Mouse (Mus musculus): ENCODE results near the gene R3hdml. TPM values are rescaled to one million over a fixed set of nuclear protein-coding genes. Genes with fewer than 3 reads are reported as not detected.
A peak's percentile ranks its signal among the peaks of the same experiment; 100 is the strongest.

R3hdml gene
- polyA plus RNA-seq, 1 experiment from 2014 or later, result 0.96 TPM

DNA sequence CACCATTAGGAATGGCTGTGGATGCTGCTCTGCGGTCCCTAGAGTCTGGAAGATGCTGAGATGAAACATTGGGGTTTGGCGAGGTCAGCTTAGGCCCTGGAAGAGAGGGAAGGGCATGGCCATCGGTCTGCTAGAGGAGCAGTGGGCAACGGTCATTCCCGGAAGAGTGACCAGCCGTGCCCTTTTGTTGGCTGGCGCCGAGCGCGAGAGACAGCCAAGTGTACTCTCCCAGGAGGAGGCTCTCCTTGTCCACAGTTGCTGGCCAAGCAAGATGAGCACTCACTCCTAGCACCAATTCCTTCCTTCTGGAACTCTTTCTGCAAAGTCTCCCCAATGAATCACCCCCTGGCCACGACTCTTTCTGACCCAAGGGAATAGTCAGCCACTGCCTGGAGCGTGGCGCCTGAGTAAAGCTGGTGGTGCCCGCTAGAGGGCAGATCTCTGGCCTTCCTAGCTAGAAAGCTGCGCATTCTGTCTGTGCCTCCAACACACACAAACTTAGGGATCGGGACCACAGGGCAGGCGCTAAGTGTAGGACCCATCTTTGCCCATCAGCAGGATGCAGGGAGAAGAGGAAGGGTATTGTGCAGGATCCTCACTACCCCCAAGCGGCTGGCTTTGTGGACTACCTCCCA is 11.8 kb upstream of the R3hdml start:
- no peak for ATAC-seq (ENCODE audit: low FRiP score, low read depth)
- Histone ChIP-seq H3K36me3 (no peaks in the 10 kb centered on the region), H3K4me1 (replicated peaks) (peaks cover 9% of the 10 kb centered on the region), H3K4me2 (no peak overlapping the region), H3K27me3 (peaks cover 3% of the 10 kb centered on the region; the same call in 1 of the 2 replicates), H3K4me3 (no peak overlapping the region), H3K9me3 (no peaks in the 10 kb centered on the region), H3K9ac (no peak overlapping the region), H3K27ac (replicated peaks) (no peak overlapping the region)
- WGBS, result 53% methylated on average over 18 of the region's 18 CpGs

DNA sequence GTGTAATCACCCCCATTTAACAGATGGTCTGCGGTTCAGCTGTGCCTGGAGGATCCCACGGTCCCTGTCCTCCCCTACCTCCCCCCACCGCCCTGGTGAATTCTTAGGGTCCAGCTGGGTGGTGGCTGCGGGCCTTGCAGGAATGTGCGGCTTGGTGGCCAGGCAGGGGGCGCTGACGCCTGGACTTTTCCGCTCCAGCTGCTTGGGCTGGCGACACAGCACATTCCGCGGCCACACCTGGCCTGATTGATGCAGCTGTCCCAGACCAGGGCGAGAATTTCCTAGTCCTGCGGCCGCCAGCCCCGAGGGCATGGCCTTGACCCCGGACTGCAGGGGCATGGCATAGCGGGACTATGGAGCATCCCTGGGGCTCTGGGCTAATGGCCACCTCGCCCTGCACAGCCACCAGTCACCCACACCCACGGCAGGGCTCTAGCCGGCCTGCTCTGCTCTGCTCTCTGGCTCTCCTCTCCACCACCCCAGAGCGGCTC is 10.5 kb upstream of the R3hdml start:
- H3K27me3 ChIP-seq, result peaks cover 3% of the 10 kb centered on the region; the same call in 1 of the 2 replicates
- WGBS, result 3% methylated on average over 21 of the region's 21 CpGs
- ATAC-seq (ENCODE audit: low FRiP score, low read depth), result peak; percentile 51; the same call in 1 of the 2 replicates

DNA sequence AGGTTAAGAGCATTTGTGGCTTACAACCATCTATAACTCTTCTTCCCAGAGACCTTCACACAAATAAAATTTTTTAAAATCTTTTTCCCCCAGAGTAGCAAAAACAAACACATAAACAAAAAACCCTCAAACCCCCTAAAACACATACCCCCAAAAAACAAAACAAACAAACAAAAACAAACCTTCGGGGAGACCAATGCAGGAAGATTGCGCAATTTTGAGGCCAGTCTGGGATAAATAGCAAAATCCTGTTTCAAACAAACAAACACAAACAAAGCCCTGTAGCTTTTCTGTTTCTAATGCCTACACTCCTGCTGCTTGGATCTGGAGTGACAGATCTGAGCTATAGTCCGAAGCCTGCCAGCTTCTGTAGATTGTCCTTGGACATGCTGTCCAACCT is 4.8 kb upstream of the R3hdml start:
- H3K27ac ChIP-seq (replicated peaks), result no peak overlapping the region
- H3K4me2 ChIP-seq, result no peak overlapping the region
- ATAC-seq (ENCODE audit: low FRiP score, low read depth), result no peak
- H3K4me1 ChIP-seq (replicated peaks), result no peaks in the 10 kb centered on the region
- no peaks in the 10 kb centered on the region for H3K27me3 ChIP-seq
- no peak overlapping the region for H3K4me3 ChIP-seq
- H3K9ac ChIP-seq, result no peak overlapping the region
- H3K36me3 ChIP-seq, result no peaks in the 10 kb centered on the region
- WGBS, result 90% methylated on average over 3 of the region's 3 CpGs
- H3K9me3 ChIP-seq, result no peaks in the 10 kb centered on the region

More for the DNA sequence above, 10.5 kb upstream of the R3hdml start:
- peaks cover 9% of the 10 kb centered on the region for H3K4me1 ChIP-seq (replicated peaks)
- H3K4me3 ChIP-seq, result peak overlapping the region; percentile 21
- no peaks in the 10 kb centered on the region for H3K9me3 ChIP-seq
- peak overlapping the region; percentile 56 for H3K4me2 ChIP-seq
- H3K9ac ChIP-seq, result peak overlapping the region; percentile 42
- H3K27ac ChIP-seq (replicated peaks), result no peak overlapping the region
- H3K36me3 ChIP-seq, result no peaks in the 10 kb centered on the region

DNA sequence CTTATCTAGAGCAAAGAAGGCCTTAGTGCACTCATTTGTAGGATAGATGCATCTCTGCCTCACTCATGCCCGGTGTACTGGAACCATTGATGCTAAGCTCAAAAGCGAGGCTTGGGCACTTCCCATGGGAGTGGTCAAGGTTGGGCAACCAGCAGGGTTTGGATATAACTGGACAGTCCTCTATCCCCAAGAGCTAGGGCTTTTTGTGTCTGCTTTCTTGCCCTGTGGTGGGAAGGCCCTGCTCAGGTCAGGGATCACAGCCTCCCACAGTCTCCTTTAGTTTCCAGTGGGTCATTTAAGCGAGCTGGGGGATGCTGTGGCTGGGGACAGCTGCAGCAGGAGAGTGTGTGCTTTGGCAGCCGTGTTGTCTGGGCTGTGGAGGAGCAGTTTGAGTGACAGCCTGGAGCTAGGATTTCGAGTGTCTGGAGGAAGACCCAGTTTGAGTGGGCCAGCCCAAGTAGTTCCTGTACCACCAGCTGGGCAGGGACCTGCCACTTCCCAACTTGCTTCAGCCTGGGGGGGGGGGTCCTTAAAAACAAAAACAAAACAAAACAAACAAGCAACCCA is 2.3 kb upstream of the R3hdml start:
- H3K27ac ChIP-seq (replicated peaks), result no peak overlapping the region
- ATAC-seq (ENCODE audit: low FRiP score, low read depth), result no peak
- WGBS, result 54% methylated on average over 5 of the region's 5 CpGs
- peaks cover 5% of the 10 kb centered on the region; the same call in 1 of the 2 replicates for H3K4me1 ChIP-seq (replicated peaks)
- H3K4me3 ChIP-seq, result no peak overlapping the region
- H3K4me2 ChIP-seq, result no peak overlapping the region
- no peaks in the 10 kb centered on the region for H3K9me3 ChIP-seq
- H3K9ac ChIP-seq, result no peak overlapping the region
- H3K36me3 ChIP-seq, result no peaks in the 10 kb centered on the region
- no peaks in the 10 kb centered on the region for H3K27me3 ChIP-seq

DNA sequence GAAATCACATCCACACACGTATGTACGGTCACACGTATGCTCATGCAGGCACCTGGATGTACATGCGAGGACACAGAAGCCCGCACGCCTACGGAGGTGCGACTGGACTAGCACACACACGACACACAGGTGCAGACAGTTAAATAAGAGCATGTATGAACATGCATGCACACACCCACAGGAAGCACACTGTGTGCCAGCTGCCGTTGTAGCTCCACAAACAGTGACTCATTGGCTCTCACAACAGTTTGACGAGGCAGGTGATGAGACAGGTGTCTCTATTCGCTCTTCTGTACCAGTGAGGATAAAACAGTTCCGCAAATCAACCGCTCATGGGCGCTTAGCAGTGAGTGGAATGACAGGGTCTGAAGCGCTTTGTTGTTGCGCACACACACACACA is 1.5 kb upstream of the R3hdml start:
- Histone ChIP-seq H3K4me1 (replicated peaks) (peaks cover 5% of the 10 kb centered on the region; the same call in 1 of the 2 replicates), H3K4me3 (no peak overlapping the region), H3K27ac (replicated peaks) (no peak overlapping the region), H3K9me3 (no peaks in the 10 kb centered on the region), H3K27me3 (no peaks in the 10 kb centered on the region), H3K9ac (no peak overlapping the region), H3K36me3 (no peaks in the 10 kb centered on the region), H3K4me2 (no peak overlapping the region)
- 92% methylated on average over 17 of the region's 17 CpGs for WGBS
- ATAC-seq (ENCODE audit: low FRiP score, low read depth), result no peak

DNA sequence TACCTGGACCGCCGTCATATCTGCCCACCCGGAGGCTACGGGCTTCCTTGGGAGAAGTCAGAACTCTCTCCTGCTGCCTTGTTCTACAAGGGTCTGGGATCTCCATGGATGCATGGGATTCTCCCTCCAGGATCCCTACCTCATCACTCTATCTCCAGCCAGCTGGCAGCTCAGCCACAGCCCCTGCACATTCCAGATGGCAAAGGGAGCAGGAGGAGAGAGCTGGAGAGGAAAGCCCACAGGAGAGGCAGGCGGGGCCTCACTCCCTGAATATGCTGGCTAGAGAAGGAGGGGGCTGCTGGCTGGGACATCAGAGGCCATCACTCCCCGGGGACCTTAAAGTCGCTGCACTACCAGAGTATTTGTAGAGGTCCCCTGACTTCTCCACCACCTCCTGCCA is 767 bp upstream of the R3hdml start:
- ATAC-seq (ENCODE audit: low FRiP score, low read depth), result no peak
- H3K4me1 ChIP-seq (replicated peaks), result peaks cover 5% of the 10 kb centered on the region; the same call in 1 of the 2 replicates
- H3K4me3 ChIP-seq, result no peak overlapping the region
- no peaks in the 10 kb centered on the region for H3K36me3 ChIP-seq
- no peak overlapping the region for H3K9ac ChIP-seq
- H3K27ac ChIP-seq (replicated peaks), result no peak overlapping the region
- H3K9me3 ChIP-seq, result no peaks in the 10 kb centered on the region
- 57% methylated on average over 7 of the region's 7 CpGs for WGBS
- no peak overlapping the region for H3K4me2 ChIP-seq
- H3K27me3 ChIP-seq, result no peaks in the 10 kb centered on the region

DNA sequence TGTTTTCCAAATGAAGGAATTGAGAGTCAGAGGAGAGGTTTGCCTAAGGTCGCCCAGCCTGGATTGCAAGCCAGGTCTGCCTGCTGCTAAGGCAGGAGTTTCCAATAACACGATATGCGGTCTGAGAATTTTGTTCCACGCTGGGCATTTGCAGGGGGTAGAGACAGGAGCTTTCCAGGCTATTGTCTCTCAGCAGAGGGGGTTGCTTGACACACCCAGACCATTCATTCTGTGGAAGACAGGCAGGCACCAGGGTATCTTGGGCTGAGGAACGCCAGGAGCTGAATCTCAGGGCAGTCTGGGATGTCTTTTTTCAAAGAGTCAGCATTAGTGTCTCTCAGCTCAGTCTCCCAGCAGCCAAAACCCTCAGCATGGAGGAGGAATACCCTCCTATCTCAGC is 913 bp downstream of the R3hdml start:
- H3K27ac ChIP-seq (replicated peaks), result no peak overlapping the region
- peaks cover 5% of the 10 kb centered on the region; the same call in 1 of the 2 replicates for H3K4me1 ChIP-seq (replicated peaks)
- no peaks in the 10 kb centered on the region for H3K36me3 ChIP-seq
- 14% methylated on average over 5 of the region's 5 CpGs for WGBS
- no peaks in the 10 kb centered on the region for H3K27me3 ChIP-seq
- H3K4me3 ChIP-seq, result no peak overlapping the region
- no peak overlapping the region for H3K4me2 ChIP-seq
- no peak overlapping the region for H3K9ac ChIP-seq
- no peaks in the 10 kb centered on the region for H3K9me3 ChIP-seq
- no peak for ATAC-seq (ENCODE audit: low FRiP score, low read depth)

DNA sequence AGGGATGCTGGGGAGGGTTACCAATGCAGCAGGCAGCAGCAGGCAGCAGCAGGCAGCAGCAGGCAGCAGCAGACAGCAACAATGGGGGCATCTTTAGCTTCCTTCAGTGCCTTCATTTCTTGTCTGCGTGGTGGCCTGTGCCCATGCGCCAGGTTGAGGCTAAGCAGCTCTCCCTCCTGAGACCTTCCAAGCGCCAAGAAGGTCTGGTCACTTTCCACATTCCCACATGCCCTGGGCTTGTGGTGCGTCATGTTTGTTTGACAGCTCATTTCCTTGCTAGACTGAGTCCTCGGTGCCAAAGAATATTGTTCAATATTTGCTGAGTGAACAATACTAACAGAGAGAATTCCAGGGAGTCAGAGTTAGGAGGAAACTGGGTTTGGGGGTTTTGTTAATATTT is 1.9 kb downstream of the R3hdml start:
- peaks cover 5% of the 10 kb centered on the region; the same call in 1 of the 2 replicates for H3K4me1 ChIP-seq (replicated peaks)
- H3K4me3 ChIP-seq, result no peak overlapping the region
- no peaks in the 10 kb centered on the region for H3K9me3 ChIP-seq
- H3K9ac ChIP-seq, result no peak overlapping the region
- H3K36me3 ChIP-seq, result no peaks in the 10 kb centered on the region
- H3K4me2 ChIP-seq, result no peak overlapping the region
- no peaks in the 10 kb centered on the region for H3K27me3 ChIP-seq
- no peak for ATAC-seq (ENCODE audit: low FRiP score, low read depth)
- WGBS, result 40% methylated on average over 5 of the region's 5 CpGs
- no peak overlapping the region for H3K27ac ChIP-seq (replicated peaks)

DNA sequence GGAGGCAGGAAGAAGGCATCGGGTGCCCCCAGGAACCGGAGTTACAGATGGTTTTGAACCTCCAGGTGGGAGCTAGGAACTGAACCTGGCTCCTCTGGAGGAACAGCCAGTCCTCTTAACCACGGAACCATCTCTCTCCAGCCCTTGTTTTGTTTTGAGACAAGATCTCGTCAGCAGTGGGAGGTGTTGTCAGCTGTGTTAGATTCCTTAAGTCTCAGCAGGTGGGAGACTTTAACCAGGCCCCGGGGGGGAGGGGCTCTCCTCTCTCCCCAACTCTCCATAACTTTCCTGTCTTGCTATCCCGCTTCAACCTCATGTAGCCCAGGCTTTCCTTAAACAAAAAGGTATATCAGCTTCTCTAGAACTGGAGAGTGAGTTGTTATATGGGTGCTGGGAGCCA is 2.3 kb downstream of the R3hdml start:
- 45% methylated on average over 6 of the region's 6 CpGs for WGBS
- Histone ChIP-seq H3K4me2 (no peak overlapping the region), H3K4me1 (replicated peaks) (peaks cover 5% of the 10 kb centered on the region; the same call in 1 of the 2 replicates), H3K4me3 (no peak overlapping the region), H3K27ac (replicated peaks) (no peak overlapping the region), H3K36me3 (no peaks in the 10 kb centered on the region), H3K27me3 (no peaks in the 10 kb centered on the region), H3K9ac (no peak overlapping the region), H3K9me3 (no peaks in the 10 kb centered on the region)
- ATAC-seq (ENCODE audit: low FRiP score, low read depth), result no peak

DNA sequence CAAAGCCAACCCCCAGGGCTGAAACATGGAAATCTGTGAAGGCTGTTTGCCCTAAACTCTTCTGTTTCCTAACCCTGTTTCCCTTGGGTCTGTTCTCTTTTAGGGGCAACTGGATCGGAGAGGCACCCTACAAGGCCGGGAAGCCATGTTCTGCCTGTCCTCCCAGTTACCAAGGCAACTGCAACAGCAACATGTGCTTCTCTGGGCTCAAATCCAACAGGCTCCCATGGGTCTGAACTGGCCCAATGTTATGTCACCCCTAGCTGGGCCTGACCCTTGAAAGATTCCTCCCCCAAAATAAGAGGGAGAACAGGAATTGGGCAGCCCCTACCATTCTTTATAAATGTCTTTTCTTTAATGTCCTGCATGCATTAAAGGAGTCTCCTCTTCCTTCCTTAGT is 10.1 kb downstream of the R3hdml start:
- Histone ChIP-seq H3K4me2 (no peak overlapping the region), H3K27ac (replicated peaks) (no peak overlapping the region), H3K36me3 (no peaks in the 10 kb centered on the region), H3K4me3 (no peak overlapping the region), H3K9me3 (no peaks in the 10 kb centered on the region), H3K9ac (no peak overlapping the region), H3K27me3 (no peaks in the 10 kb centered on the region), H3K4me1 (replicated peaks) (no peaks in the 10 kb centered on the region)
- no peak for ATAC-seq (ENCODE audit: low FRiP score, low read depth)
- WGBS, result 44% methylated on average over 2 of the region's 2 CpGs

DNA sequence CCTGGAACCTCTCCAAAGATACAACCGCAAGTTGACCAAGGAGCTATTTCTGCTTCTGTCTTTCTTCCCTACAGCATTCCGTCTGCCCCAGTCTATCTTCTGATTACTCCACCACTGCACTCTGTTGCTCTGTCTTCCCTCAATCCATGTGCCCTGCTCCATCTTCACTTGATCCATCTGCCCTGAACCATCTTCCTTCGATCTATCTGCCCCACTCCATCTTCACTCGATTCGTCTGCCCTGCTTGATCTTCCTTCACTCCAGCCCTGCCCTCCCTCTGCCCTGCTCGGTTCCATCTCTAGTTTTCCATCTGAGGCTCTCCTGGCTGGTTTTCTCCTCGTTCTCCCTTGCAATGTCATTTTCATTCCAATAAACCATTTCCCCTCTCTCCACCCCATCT is 11.1 kb downstream of the R3hdml start:
- H3K4me1 ChIP-seq (replicated peaks), result no peaks in the 10 kb centered on the region
- no peak overlapping the region for H3K4me3 ChIP-seq
- H3K9ac ChIP-seq, result no peak overlapping the region
- H3K9me3 ChIP-seq, result no peaks in the 10 kb centered on the region
- ATAC-seq (ENCODE audit: low FRiP score, low read depth), result no peak
- H3K27me3 ChIP-seq, result no peaks in the 10 kb centered on the region
- no peak overlapping the region for H3K4me2 ChIP-seq
- H3K36me3 ChIP-seq, result no peaks in the 10 kb centered on the region
- 73% methylated on average over 7 of the region's 7 CpGs for WGBS
- H3K27ac ChIP-seq (replicated peaks), result no peak overlapping the region

DNA sequence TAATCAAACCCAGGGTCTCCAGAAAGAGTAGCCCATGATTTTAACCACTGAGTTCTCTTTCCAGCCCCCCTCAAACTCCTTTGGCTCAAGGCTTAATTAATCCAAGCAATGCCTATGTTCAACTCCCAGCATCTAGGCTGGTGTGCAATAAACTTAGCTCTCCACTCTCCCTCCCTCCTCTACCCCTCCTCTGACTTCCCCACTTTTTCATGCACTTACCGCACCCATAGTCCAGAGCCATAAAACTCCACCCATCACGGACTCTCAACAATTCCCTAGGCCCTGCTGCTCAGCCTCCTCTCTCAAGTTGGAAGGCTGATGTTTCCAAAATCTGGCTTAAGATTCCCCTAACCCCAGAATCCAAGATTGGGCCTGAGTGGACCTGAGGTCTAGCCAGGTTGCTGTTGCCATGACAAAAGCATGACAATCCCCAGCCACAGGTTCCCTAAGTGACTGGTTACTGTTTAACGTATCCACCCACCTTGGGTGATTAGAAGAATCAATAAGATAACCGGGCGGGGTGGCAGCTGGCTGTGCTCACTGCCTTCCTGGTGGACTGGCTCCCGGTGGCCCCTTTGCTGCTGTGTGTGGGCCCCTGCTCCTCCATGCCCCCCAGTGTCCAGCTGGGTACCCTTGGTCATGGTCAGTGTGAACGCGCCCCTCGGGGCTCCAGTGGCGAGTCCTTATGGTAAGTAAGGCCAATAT is 14.3 kb downstream of the R3hdml start, which contains the start of gene Hnf4a:
TSS of gene Hnf4a (plus strand) at position 509 of the 705 bp plus-strand sequence.
- no peak within 1 kb of the TSS for H3K4me3 ChIP-seq
- no peak for ATAC-seq (ENCODE audit: low FRiP score, low read depth)
- WGBS, result 89% methylated on average over 10 of the region's 10 CpGs
- no peaks in the 10 kb centered on the region for H3K27me3 ChIP-seq
- no peak within 1 kb of the TSS for H3K4me2 ChIP-seq
- no peak within 1 kb of the TSS for H3K27ac ChIP-seq (replicated peaks)
- H3K36me3 ChIP-seq, result no peaks in the 10 kb centered on the region
- no peaks in the 10 kb centered on the region for H3K4me1 ChIP-seq (replicated peaks)
- no peak within 1 kb of the TSS for H3K9ac ChIP-seq
- no peaks in the 10 kb centered on the region for H3K9me3 ChIP-seq

All from hindbrain, embryonic 15.5 days (tissue).